Mouse (Mus musculus) sigmoid colon, adult 10 weeks (tissue): ENCODE data around the gene Olfr1370. TPM values are rescaled to one million over a fixed set of nuclear protein-coding genes. Genes with fewer than 3 reads are reported as not detected.

Experiments
- polyA plus RNA-seq: library from polyadenylated mRNA; stranded (reverse); fragments of 350-450 nt; fragmentation: Illumina TruSeq; extraction: RNeasy Lipid Tissue Mini Kit (QIAGEN cat#74804); gene quantifications from one replicate; pipeline ENCODE4 v1.2.3, GENCODE M21; 2014; ENCODE audit warnings: low read depth, low replicate concordance

The Olfr1370 gene
- polyA plus RNA-seq, result 0.09 TPM

GRCm38 (mm10) chr13:21074847-21075246, at the start of gene Olfr1370:
TSS of gene Olfr1370 (minus strand) at chr13:21074947.

DNA sequence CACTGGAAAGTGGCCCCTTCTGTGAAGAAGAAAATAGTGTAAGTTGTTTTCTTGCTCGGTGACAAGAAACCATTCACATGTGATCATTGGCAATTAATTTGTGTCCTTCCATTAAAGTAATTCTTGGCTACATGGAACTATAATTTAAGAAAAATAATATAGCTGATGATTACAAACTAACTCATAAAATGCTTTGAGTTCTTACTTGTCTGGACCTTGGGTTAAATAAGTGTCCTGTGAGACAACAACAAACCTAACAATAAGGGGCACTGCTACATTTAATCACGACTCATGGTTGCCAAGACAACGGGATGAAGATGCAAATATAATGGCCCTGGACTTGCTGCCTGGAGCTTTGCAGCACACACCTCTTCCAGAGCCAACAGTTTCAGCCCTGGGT, 36.4 kb upstream of the Olfr1370 start, which contains the start of gene Olfr1369-ps1:
Gene Olfr1369-ps1, plus strand, starts transcription at position 301 of the 400 bp plus-strand sequence.

Other genes with a start within 250 kb of the Olfr1370 start
- not detected for gene Olfr1369-ps1, start 36.5 kb upstream of the Olfr1370 start, polyA plus RNA-seq
- not detected for gene Olfr263, start 54.7 kb upstream of the Olfr1370 start, polyA plus RNA-seq
- gene Olfr1368, start 70.9 kb upstream of the Olfr1370 start, polyA plus RNA-seq, result 0.95 TPM
- 34.3 TPM for gene Trim27, start 104.5 kb upstream of the Olfr1370 start, polyA plus RNA-seq
- 1.3 TPM for gene Gpx5, start 217.8 kb upstream of the Olfr1370 start, polyA plus RNA-seq
- not detected for gene Gpx6, start 237.2 kb upstream of the Olfr1370 start, polyA plus RNA-seq